Mouse (Mus musculus) liver, adult 2 months (tissue): ENCODE measurements around the gene Nars2. TPM values are rescaled to one million over a fixed set of nuclear protein-coding genes. Genes with fewer than 3 reads are reported as not detected.

Source experiments
- DNase-seq: peaks from one replicate; pipeline ENCODE4 v3.0.0-alpha.2; 2011; ENCODE audit warnings: low read depth, low spot score; ENCODE audit errors: extremely low read depth
- H3K27ac ChIP-seq: fragments of 200-500 bp; replicated peaks from 2 replicates; pipeline ENCODE4 v1.5.1; 2012; ENCODE audit warnings: low read depth, mild to moderate bottlenecking, control low read depth, inconsistent platforms, low read length; ENCODE audit not compliant: insufficient read depth
- H3K27me3 ChIP-seq: fragments of 200-500 bp; 2 replicates; pipeline ENCODE4 v1.6.1; 2012; ENCODE audit warnings: mild to moderate bottlenecking, moderate library complexity, low read length, inconsistent platforms; ENCODE audit not compliant: control insufficient read depth, insufficient read depth
- H3K36me3 ChIP-seq: fragments of 200-500 bp; 2 replicates; pipeline ENCODE4 v1.6.1; 2012; ENCODE audit warnings: low read length, inconsistent platforms; ENCODE audit not compliant: control insufficient read depth, insufficient read depth
- H3K4me1 ChIP-seq: fragments of 200-500 bp; 2 replicates; pipeline ENCODE4 v1.6.1; 2011; ENCODE audit warnings: low read length; ENCODE audit not compliant: control insufficient read depth, insufficient read depth
- H3K4me3 ChIP-seq: fragments of 200-500 bp; 2 replicates; pipeline ENCODE4 v1.5.1; 2011; ENCODE audit warnings: low read depth, mild to moderate bottlenecking, control low read depth, low read length, moderate library complexity; ENCODE audit not compliant: insufficient read depth
- H3K79me2 ChIP-seq: fragments of 200-500 bp; 2 replicates; pipeline ENCODE4 v1.6.1; 2012; ENCODE audit warnings: inconsistent platforms, mild to moderate bottlenecking, low read length, moderate library complexity; ENCODE audit not compliant: control insufficient read depth, insufficient read depth
- H3K9ac ChIP-seq: fragments of 200-500 bp; 2 replicates; pipeline ENCODE4 v1.6.1; 2012; ENCODE audit warnings: low read depth, mild to moderate bottlenecking, control low read depth, inconsistent platforms, low read length
- CTCF ChIP-seq: fragments of 200-500 bp; IDR thresholded peaks from 2 replicates; pipeline ENCODE4 v1.5.1; 2011; ENCODE audit warnings: low read depth, low read length, control low read depth
- POLR2A ChIP-seq: fragments of 200-500 bp; IDR thresholded peaks from 2 replicates; pipeline ENCODE4 v1.6.1; 2011; ENCODE audit warnings: low read length, control low read depth; ENCODE audit not compliant: insufficient read depth; ENCODE audit errors: extremely low read depth
- WGBS: fragments of 180-500 bp; shearing (Covaris S2); methylation state at CpG from one replicate; pipeline ENCODE4 v1.1.7; 2018; 5-methylcytosine and 5-hydroxymethylcytosine counted together
- polyA plus RNA-seq: library from polyadenylated mRNA; depleted of rRNA; stranded (reverse); fragments of >200 nt; gene quantifications from 2 replicates; pipeline ENCODE4 v1.2.3, GENCODE M21; 2012
- total RNA-seq: library from RNA; depleted of rRNA; stranded (reverse); fragments of >200 nt; gene quantifications from 2 replicates; pipeline ENCODE4 v1.2.3, GENCODE M21; 2014

The Nars2 gene
- total and polyA plus RNA-seq, 2 experiments = 6.9 to 17.3 TPM

GRCm38 (mm10) chr7:96952094-96952493, 789 bp downstream of the Nars2 start:
- H3K79me2 ChIP-seq = peaks cover 8% of the 10 kb centered on the region; the same call in 1 of the 2 replicates
- H3K27me3 ChIP-seq = no peaks in the 10 kb centered on the region
- 9% methylated on average over 5 of the region's 5 CpGs for WGBS
- peak overlapping the region; percentile 70 for H3K4me3 ChIP-seq
- H3K36me3 ChIP-seq = 0 out of 2 replicates have a peak, but pooled peaks cover 3% of the 10 kb centered on the region
- TF ChIP-seq POLR2A (no peak), CTCF (no peak)
- peak overlapping the region; percentile 38 for H3K9ac ChIP-seq
- DNase-seq = peak; percentile 73
- peaks cover 2% of the 10 kb centered on the region; the same call in 1 of the 2 replicates for H3K4me1 ChIP-seq
- peak overlapping the region; percentile 79; the same call in 1 of the 2 replicates for H3K27ac ChIP-seq

GRCm38 (mm10) chr7:96959168-96959567, 7.9 kb downstream of the Nars2 start:
- no peak overlapping the region for H3K4me3 ChIP-seq

GRCm38 (mm10) chr7:96967188-96967587, 15.9 kb downstream of the Nars2 start:
- 0 out of 2 replicates have a peak, but pooled peaks cover 3% of the 10 kb centered on the region for H3K36me3 ChIP-seq
- H3K9ac ChIP-seq = no peak overlapping the region
- TF ChIP-seq CTCF (no peak), POLR2A (no peak)
- 66% methylated on average over 3 of the region's 3 CpGs for WGBS
- peaks cover 4% of the 10 kb centered on the region; the same call in 1 of the 2 replicates for H3K4me1 ChIP-seq
- no peak overlapping the region for H3K4me3 ChIP-seq
- no peak for DNase-seq
- H3K79me2 ChIP-seq = no peaks in the 10 kb centered on the region; the same call in 1 of the 2 replicates
- H3K27ac ChIP-seq = no peak overlapping the region
- H3K27me3 ChIP-seq = no peaks in the 10 kb centered on the region

More at GRCm38 (mm10) chr7:96959168-96959567, 7.9 kb downstream of the Nars2 start:
- peaks cover 25% of the 10 kb centered on the region for H3K4me1 ChIP-seq
- 46% methylated on average over 5 of the region's 5 CpGs for WGBS
- peaks cover 7% of the 10 kb centered on the region; the same call in 1 of the 2 replicates for H3K36me3 ChIP-seq
- TF ChIP-seq CTCF = no peak
- no peak for TF ChIP-seq POLR2A
- H3K27ac ChIP-seq = no peak overlapping the region
- H3K27me3 ChIP-seq = no peaks in the 10 kb centered on the region
- no peak overlapping the region for H3K9ac ChIP-seq
- DNase-seq = peak; percentile 85
- peaks cover 2% of the 10 kb centered on the region; the same call in 1 of the 2 replicates for H3K79me2 ChIP-seq

GRCm38 (mm10) chr7:96970359-96970758, 19.1 kb downstream of the Nars2 start:
- Histone ChIP-seq H3K79me2 (no peaks in the 10 kb centered on the region; the same call in 1 of the 2 replicates), H3K27ac (no peak overlapping the region), H3K36me3 (peaks cover 9% of the 10 kb centered on the region), H3K27me3 (no peaks in the 10 kb centered on the region), H3K4me3 (no peak overlapping the region), H3K9ac (no peak overlapping the region), H3K4me1 (peaks cover 4% of the 10 kb centered on the region; the same call in 1 of the 2 replicates)
- peak; percentile 68 for DNase-seq
- 15% methylated on average over 1 of the region's 1 CpGs for WGBS
- TF ChIP-seq POLR2A (no peak), CTCF (0 out of 2 replicates have a peak, but pooled peaks have one; percentile 18)

DNA sequence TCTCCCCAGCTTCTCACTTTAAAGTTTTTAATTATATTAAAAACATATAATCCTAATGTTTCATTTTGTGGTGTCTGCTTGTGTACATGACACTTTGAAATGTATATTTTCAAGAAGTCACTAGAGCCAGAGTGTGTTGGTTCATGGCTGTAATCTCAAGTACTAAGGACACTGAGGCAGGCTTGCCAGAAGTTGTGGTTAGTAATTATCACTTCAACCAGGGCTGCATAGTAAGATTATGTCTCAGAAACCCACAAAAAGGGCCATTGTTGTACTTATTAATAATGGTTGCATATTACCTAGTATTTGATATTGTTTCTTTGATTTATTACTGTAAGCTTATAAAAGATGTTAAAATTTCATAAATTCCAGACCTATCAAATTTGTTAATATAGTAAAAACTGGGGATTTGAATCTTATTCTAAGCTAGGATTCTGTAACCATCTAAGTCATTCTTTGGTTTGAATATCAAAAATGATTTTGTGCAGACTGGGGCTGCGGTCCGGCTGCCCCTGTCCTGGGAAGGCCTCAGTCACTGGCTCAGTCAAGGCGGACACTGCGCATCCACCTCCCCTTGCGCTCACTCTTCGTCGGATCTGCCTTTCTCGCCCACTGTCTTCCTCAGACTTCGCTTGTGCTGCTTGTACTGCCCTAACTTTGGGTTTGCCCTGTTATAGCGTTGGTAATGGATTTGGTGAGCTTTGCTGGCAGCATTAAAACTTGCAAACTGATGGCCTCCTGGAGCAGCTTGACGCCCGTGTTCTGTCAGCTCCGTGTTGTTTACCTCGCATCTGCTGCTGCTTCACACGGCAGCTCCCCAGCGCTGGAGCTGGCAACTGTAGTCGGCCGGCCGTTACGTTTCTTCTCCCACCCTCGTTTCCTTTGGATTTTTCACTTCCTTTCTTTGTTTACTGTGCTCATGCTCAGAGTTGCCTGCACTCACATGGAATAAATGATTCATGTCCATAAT, 20.0 kb downstream of the Nars2 start:
- TF ChIP-seq CTCF (no peak), POLR2A (no peak)
- H3K9ac ChIP-seq = peak overlapping the region; percentile 17; the same call in 1 of the 2 replicates
- no peak for DNase-seq

More for the DNA sequence above, 20.0 kb downstream of the Nars2 start:
- peak overlapping the region; percentile 25 for H3K4me3 ChIP-seq
- no peaks in the 10 kb centered on the region; the same call in 1 of the 2 replicates for H3K79me2 ChIP-seq
- WGBS = 57% methylated on average over 21 of the region's 21 CpGs
- no peak overlapping the region for H3K27ac ChIP-seq
- H3K4me1 ChIP-seq = peaks cover 4% of the 10 kb centered on the region
- H3K36me3 ChIP-seq = peaks cover 9% of the 10 kb centered on the region
- no peaks in the 10 kb centered on the region for H3K27me3 ChIP-seq
